Comparison of ENCODE assay signal across 8 mouse cellular contexts in genomic region chr8:126824575-126825208, GRCm38 (mm10).
DNase-seq lines count a peak whose midpoint lies in the region; ATAC-seq and TF ChIP-seq lines count a peak whose summit lies in the region.

No protein-coding gene starts in this region.

- TF ChIP-seq CTCF in cortical plate, adult 2 months (IDR thresholded peaks at IDR 0.05; ENCODE audit: extremely low read depth, insufficient read depth, low read length): no peak

- peak; percentile 41 to 69 for DNase-seq in adrenal gland, adult (ENCODE audit: inconsistent age in 2 of 2, low spot score in 1 of 2)
- no peak for DNase-seq in adrenal gland, adult 8-10 months
- peak; percentile 49 to 79 for DNase-seq in heart, adult 9 months (ENCODE audit: low spot score in 2 of 2)
- peak; percentile 92 for DNase-seq in kidney, adult 9 months
- peak; percentile 57 to 72 for DNase-seq in lung, postnatal 4 days
- no peak for DNase-seq in ovary, postnatal 14 days (ENCODE audit: low spot score)

- H3K36me3 ChIP-seq in stomach, embryonic 15.5 days: no peaks in the 10 kb centered on the region

- no peaks in the 10 kb centered on the region for H3K27me3 ChIP-seq in stomach, embryonic 15.5 days (replicated peaks)

- H3K27ac ChIP-seq in cortical plate, adult 2 months (ENCODE audit: insufficient read depth, low read length): 0 out of 2 replicates have a peak overlapping the region, but pooled peaks have one; percentile 58
- peak overlapping the region; percentile 97 for H3K27ac ChIP-seq in stomach, embryonic 15.5 days

- H3K4me1 ChIP-seq in cortical plate, adult 2 months (ENCODE audit: control insufficient read depth, insufficient read depth, low read length): peaks cover 6% of the 10 kb centered on the region; the same call in 1 of the 2 replicates
- peaks cover 42% of the 10 kb centered on the region for H3K4me1 ChIP-seq in stomach, embryonic 15.5 days

- ATAC-seq in stomach, embryonic 15.5 days (ENCODE audit: insufficient read depth, low FRiP score, low read depth): peak; percentile 45; the same call in 1 of the 2 replicates

- H3K4me3 ChIP-seq in cortical plate, adult 2 months (ENCODE audit: insufficient read depth, low read length): no peak overlapping the region
- no peak overlapping the region for H3K4me3 ChIP-seq in stomach, embryonic 15.5 days (replicated peaks)

- TF ChIP-seq POLR2A in cortical plate, adult 2 months (IDR thresholded peaks at IDR 0.05; ENCODE audit: extremely low read depth, insufficient read depth, low read length): no peak

- H3K9me3 ChIP-seq in stomach, embryonic 15.5 days: no peaks in the 10 kb centered on the region

- H3K9ac ChIP-seq in stomach, embryonic 15.5 days: no peak overlapping the region

- WGBS in stomach, embryonic 15.5 days: 35% methylated on average over 10 of the region's 10 CpGs

- no peak overlapping the region for H3K4me2 ChIP-seq in stomach, embryonic 15.5 days

Comparison
In these comparisons a context has a peak if more than half of its experiments do, and no peak if none do; other contexts are left out.
1. DNase-seq: peak in adrenal gland, adult (2 of 2), heart, adult 9 months (2 of 2), kidney, adult 9 months (single experiment) and lung, postnatal 4 days (2 of 2); none in adrenal gland, adult 8-10 months (single experiment) and ovary, postnatal 14 days (single experiment).